Mouse (Mus musculus): ENCODE results near the gene Cd200.

GRCm38 (mm10) chr16:45408425-45409063, at the start of gene Cd200:
- TF ChIP-seq CTCF (IDR thresholded peaks at IDR 0.05; ENCODE audit: low read depth, low read length), result no peak
- TF ChIP-seq POLR2A (IDR thresholded peaks at IDR 0.05; ENCODE audit: insufficient read depth, low read length), result no peak
- TF ChIP-seq EP300 (IDR thresholded peaks at IDR 0.05; ENCODE audit: insufficient read depth, low read depth, low read length), result no peak
